Mouse (Mus musculus) liver, embryonic 13.5 days (tissue): ENCODE data around the gene Zfp827. TPM values are rescaled to one million over a fixed set of nuclear protein-coding genes. Genes with fewer than 3 reads are reported as not detected.

ENCODE experiments used
- ATAC-seq: fragments of 200-750 bp; cut with Nextera tagmentation; 2 replicates; pipeline ENCODE4 v1.8.0; 2017; ENCODE audit warnings: low read depth, mild to moderate bottlenecking, moderate number of reproducible peaks, moderate library complexity
- DNase-seq: peaks from one replicate; pipeline ENCODE4 v3.0.0; 2022
- H3K27ac ChIP-seq: fragments of 300-500 bp; sonication (generic); 2 replicates; pipeline ENCODE4 v1.5.1; 2015; ENCODE audit warnings: moderate library complexity, mild to moderate bottlenecking, inconsistent platforms
- H3K27me3 ChIP-seq: fragments of 300-500 bp; sonication (generic); 2 replicates; pipeline ENCODE4 v1.6.1; 2015; ENCODE audit warnings: mild to moderate bottlenecking, inconsistent platforms
- H3K36me3 ChIP-seq: fragments of 300-500 bp; sonication (generic); 2 replicates; pipeline ENCODE4 v1.6.1; 2015; ENCODE audit warnings: mild to moderate bottlenecking, inconsistent platforms
- H3K4me1 ChIP-seq: fragments of 300-500 bp; sonication (generic); replicated peaks from 2 replicates; pipeline ENCODE4 v1.6.1; 2015; ENCODE audit warnings: inconsistent platforms
- H3K4me2 ChIP-seq: fragments of 300-500 bp; sonication (generic); 2 replicates; pipeline ENCODE4 v1.6.1; 2015; ENCODE audit warnings: inconsistent platforms, mild to moderate bottlenecking, moderate library complexity
- H3K4me3 ChIP-seq: fragments of 300-500 bp; sonication (generic); replicated peaks from 2 replicates; pipeline ENCODE4 v1.5.1; 2015; ENCODE audit warnings: mild to moderate bottlenecking, inconsistent platforms
- H3K9ac ChIP-seq: fragments of 300-500 bp; sonication (generic); 2 replicates; pipeline ENCODE4 v1.6.1; 2015; ENCODE audit warnings: mild to moderate bottlenecking, inconsistent platforms
- H3K9me3 ChIP-seq: fragments of 300-500 bp; sonication (generic); replicated peaks from 2 replicates; pipeline ENCODE4 v1.6.1; 2016; ENCODE audit warnings: inconsistent platforms
- WGBS: fragments of 180-500 bp; shearing (Covaris S2); methylation state at CpG from one replicate; pipeline ENCODE4 v1.1.7; 2015; ENCODE audit not compliant: insufficient replicate concordance; 5-methylcytosine and 5-hydroxymethylcytosine counted together
- polyA plus RNA-seq: library from polyadenylated mRNA; unstranded; fragments of >200 nt; fragmentation: Nextera tagmentation; extraction: Ambion mirVana; gene quantifications from 2 replicates; pipeline ENCODE4 v1.2.1, GENCODE M21; 2015

The Zfp827 gene
- polyA plus RNA-seq, 1 experiment from 2014 or later: 0.50 TPM

- H3K27me3 ChIP-seq: no peaks in the 10 kb centered on the region
- H3K36me3 ChIP-seq: no peaks in the 10 kb centered on the region
- H3K27ac ChIP-seq: no peak overlapping the region
- ATAC-seq (no peak), DNase-seq (no peak)
- no peak overlapping the region for H3K9ac ChIP-seq
- H3K4me2 ChIP-seq: no peak overlapping the region
- H3K4me3 ChIP-seq: no peak overlapping the region
- H3K9me3 ChIP-seq: no peaks in the 10 kb centered on the region
- no peaks in the 10 kb centered on the region for H3K4me1 ChIP-seq
- WGBS: 68% methylated on average over 8 of the region's 8 CpGs
Measured at GRCm38 (mm10) chr8:79145210-79145609, 117.0 kb downstream of the Zfp827 start.

- no peak for ATAC-seq
Measured at GRCm38 (mm10) chr8:79145626-79146025, 117.4 kb downstream of the Zfp827 start.

GRCm38 (mm10) chr8:79148799-79149198 is 120.6 kb downstream of the Zfp827 start:
- ATAC-seq: no peak
- no peak overlapping the region for H3K4me2 ChIP-seq
- no peak for DNase-seq
- no peak overlapping the region for H3K4me3 ChIP-seq
- no peaks in the 10 kb centered on the region for H3K9me3 ChIP-seq
- H3K4me1 ChIP-seq: no peaks in the 10 kb centered on the region
- WGBS: 74% methylated on average over 10 of the region's 10 CpGs
- H3K9ac ChIP-seq: no peak overlapping the region
- no peak overlapping the region for H3K27ac ChIP-seq
- no peaks in the 10 kb centered on the region for H3K36me3 ChIP-seq
- no peaks in the 10 kb centered on the region for H3K27me3 ChIP-seq

More at GRCm38 (mm10) chr8:79145626-79146025, 117.4 kb downstream of the Zfp827 start:
- H3K9ac ChIP-seq: no peak overlapping the region
- H3K9me3 ChIP-seq: no peaks in the 10 kb centered on the region
- no peaks in the 10 kb centered on the region for H3K27me3 ChIP-seq
- H3K27ac ChIP-seq: no peak overlapping the region
- 77% methylated on average over 10 of the region's 10 CpGs for WGBS
- H3K4me3 ChIP-seq: no peak overlapping the region
- H3K4me2 ChIP-seq: no peak overlapping the region
- no peaks in the 10 kb centered on the region for H3K36me3 ChIP-seq
- DNase-seq: no peak
- no peaks in the 10 kb centered on the region for H3K4me1 ChIP-seq

GRCm38 (mm10) chr8:79149880-79150279 is 121.6 kb downstream of the Zfp827 start:
- Histone ChIP-seq H3K27ac (no peak overlapping the region), H3K9me3 (no peaks in the 10 kb centered on the region), H3K4me3 (no peak overlapping the region), H3K4me1 (no peaks in the 10 kb centered on the region), H3K9ac (no peak overlapping the region), H3K4me2 (no peak overlapping the region), H3K27me3 (no peaks in the 10 kb centered on the region), H3K36me3 (no peaks in the 10 kb centered on the region)
- no peak for ATAC-seq
- WGBS: 78% methylated on average over 10 of the region's 10 CpGs
- DNase-seq: no peak

GRCm38 (mm10) chr8:79150544-79151192 is 122.4 kb downstream of the Zfp827 start:
- 53% methylated on average over 11 of the region's 11 CpGs for WGBS
- H3K4me3 ChIP-seq: no peak overlapping the region
- H3K4me2 ChIP-seq: no peak overlapping the region
- H3K9ac ChIP-seq: no peak overlapping the region
- no peak overlapping the region for H3K27ac ChIP-seq
- no peaks in the 10 kb centered on the region for H3K4me1 ChIP-seq
- H3K27me3 ChIP-seq: no peaks in the 10 kb centered on the region
- H3K9me3 ChIP-seq: no peaks in the 10 kb centered on the region
- DNase-seq: no peak
- ATAC-seq: no peak
- H3K36me3 ChIP-seq: no peaks in the 10 kb centered on the region

GRCm38 (mm10) chr8:79151644-79152043 is 123.4 kb downstream of the Zfp827 start:
- WGBS: 78% methylated on average over 4 of the region's 4 CpGs

GRCm38 (mm10) chr8:79153201-79153600 is 125.0 kb downstream of the Zfp827 start:
- Histone ChIP-seq H3K9ac (no peak overlapping the region), H3K4me2 (no peak overlapping the region), H3K4me1 (no peaks in the 10 kb centered on the region), H3K27me3 (no peaks in the 10 kb centered on the region), H3K4me3 (no peak overlapping the region), H3K27ac (no peak overlapping the region), H3K36me3 (no peaks in the 10 kb centered on the region), H3K9me3 (no peaks in the 10 kb centered on the region)
- no peak for DNase-seq
- WGBS: 76% methylated on average over 1 of the region's 1 CpGs
- no peak for ATAC-seq

More at GRCm38 (mm10) chr8:79151644-79152043, 123.4 kb downstream of the Zfp827 start:
- no peak for ATAC-seq
- no peak overlapping the region for H3K4me2 ChIP-seq
- H3K27me3 ChIP-seq: no peaks in the 10 kb centered on the region
- no peaks in the 10 kb centered on the region for H3K4me1 ChIP-seq
- H3K9ac ChIP-seq: no peak overlapping the region
- no peak overlapping the region for H3K4me3 ChIP-seq
- no peak overlapping the region for H3K27ac ChIP-seq
- no peak for DNase-seq
- no peaks in the 10 kb centered on the region for H3K9me3 ChIP-seq
- no peaks in the 10 kb centered on the region for H3K36me3 ChIP-seq

- 63% methylated on average over 4 of the region's 4 CpGs for WGBS
- H3K9me3 ChIP-seq: no peaks in the 10 kb centered on the region
- H3K4me1 ChIP-seq: no peaks in the 10 kb centered on the region
- no peak overlapping the region for H3K9ac ChIP-seq
- no peaks in the 10 kb centered on the region for H3K27me3 ChIP-seq
- H3K4me2 ChIP-seq: no peak overlapping the region
- H3K4me3 ChIP-seq: no peak overlapping the region
- DNase-seq (no peak), ATAC-seq (no peak)
- no peaks in the 10 kb centered on the region for H3K36me3 ChIP-seq
- no peak overlapping the region for H3K27ac ChIP-seq
Measured at GRCm38 (mm10) chr8:79153637-79154036, 125.4 kb downstream of the Zfp827 start.

GRCm38 (mm10) chr8:79155556-79156161 is 127.4 kb downstream of the Zfp827 start:
- Histone ChIP-seq H3K4me3 (no peak overlapping the region), H3K27me3 (no peaks in the 10 kb centered on the region), H3K4me1 (peaks cover 8% of the 10 kb centered on the region; the same call in 1 of the 2 replicates), H3K27ac (no peak overlapping the region), H3K36me3 (no peaks in the 10 kb centered on the region), H3K4me2 (no peak overlapping the region), H3K9me3 (no peaks in the 10 kb centered on the region), H3K9ac (no peak overlapping the region)
- ATAC-seq: no peak
- no peak for DNase-seq
- WGBS: 73% methylated on average over 10 of the region's 10 CpGs

GRCm38 (mm10) chr8:79157366-79157765 is 129.1 kb downstream of the Zfp827 start:
- no peak overlapping the region for H3K4me3 ChIP-seq
- no peaks in the 10 kb centered on the region for H3K9me3 ChIP-seq
- H3K36me3 ChIP-seq: no peaks in the 10 kb centered on the region
- no peak overlapping the region for H3K4me2 ChIP-seq
- no peaks in the 10 kb centered on the region for H3K27me3 ChIP-seq
- ATAC-seq: no peak
- H3K4me1 ChIP-seq: peaks cover 17% of the 10 kb centered on the region
- WGBS: 71% methylated on average over 4 of the region's 4 CpGs
- no peak overlapping the region for H3K27ac ChIP-seq
- no peak for DNase-seq
- H3K9ac ChIP-seq: no peak overlapping the region

GRCm38 (mm10) chr8:79158357-79158756 is 130.1 kb downstream of the Zfp827 start:
- DNase-seq (no peak), ATAC-seq (no peak)
- Histone ChIP-seq H3K4me3 (no peak overlapping the region), H3K9ac (no peak overlapping the region), H3K4me1 (peaks cover 21% of the 10 kb centered on the region), H3K36me3 (no peaks in the 10 kb centered on the region), H3K4me2 (no peak overlapping the region), H3K27ac (no peak overlapping the region), H3K9me3 (no peaks in the 10 kb centered on the region), H3K27me3 (no peaks in the 10 kb centered on the region)
- 50% methylated on average over 2 of the region's 2 CpGs for WGBS

- H3K9ac ChIP-seq: no peak overlapping the region
- no peak overlapping the region for H3K4me2 ChIP-seq
- H3K27me3 ChIP-seq: no peaks in the 10 kb centered on the region
- no peaks in the 10 kb centered on the region for H3K36me3 ChIP-seq
- peaks cover 21% of the 10 kb centered on the region for H3K4me1 ChIP-seq
- H3K9me3 ChIP-seq: no peaks in the 10 kb centered on the region
- H3K4me3 ChIP-seq: no peak overlapping the region
- DNase-seq (no peak), ATAC-seq (no peak)
- 67% methylated on average over 9 of the region's 9 CpGs for WGBS
- no peak overlapping the region for H3K27ac ChIP-seq
Measured at GRCm38 (mm10) chr8:79159397-79159796, 131.2 kb downstream of the Zfp827 start.
